Mouse (Mus musculus): ENCODE results near the gene Slf1. TPM values are rescaled to one million over a fixed set of nuclear protein-coding genes. Genes with fewer than 3 reads are reported as not detected.

Slf1 gene
- polyA plus RNA-seq, 1 experiment from 2014 or later: 69.3 TPM

- Histone ChIP-seq H3K27me3 (replicated peaks; ENCODE audit: control insufficient read depth, insufficient read depth, low read length) (no peaks in the 10 kb centered on the region), H3K27ac (ENCODE audit: low read depth, low read length) (no peak overlapping the region), H3K9ac (ENCODE audit: low read length) (no peak overlapping the region), H3K36me3 (ENCODE audit: control insufficient read depth, insufficient read depth, low read length) (0 out of 2 replicates have a peak, but pooled peaks cover 2% of the 10 kb centered on the region), H3K4me1 (ENCODE audit: control insufficient read depth, insufficient read depth, low read length) (peaks cover 7% of the 10 kb centered on the region; the same call in 1 of the 2 replicates), H3K4me3 (ENCODE audit: low read depth, low read length) (no peak overlapping the region), H3K4me2 (ENCODE audit: low read length) (no peak overlapping the region), H3K9me3 (replicated peaks; ENCODE audit: control insufficient read depth, low read length) (no peaks in the 10 kb centered on the region)
- 83% methylated on average over 1 of the region's 1 CpGs for WGBS
- ATAC-seq (no peak), DNase-seq (ENCODE audit: low spot score) (no peak)
Measured at GRCm38 (mm10) chr13:77043375-77043774, 91.9 kb downstream of the Slf1 start.

DNA sequence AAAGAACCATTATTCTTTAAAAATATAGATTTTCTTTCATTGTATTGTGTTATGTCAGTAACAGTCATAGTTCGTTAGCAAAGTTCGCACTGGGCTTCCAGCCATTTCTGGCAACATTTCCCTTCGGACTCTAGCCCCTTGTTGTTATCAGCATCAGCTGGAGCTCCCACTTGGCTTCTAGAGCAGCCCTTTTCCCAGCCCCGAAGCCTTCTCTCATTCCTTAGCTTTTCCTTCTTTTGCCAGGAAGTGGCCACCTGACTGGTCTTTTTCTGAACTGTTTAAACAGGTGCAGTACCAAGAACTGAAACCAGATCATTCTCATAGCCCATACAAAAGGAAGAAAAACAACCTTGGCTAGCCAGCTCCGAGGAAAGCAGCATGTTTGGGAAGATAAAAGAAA is 105.7 kb downstream of the Slf1 start:
- DNase-seq (ENCODE audit: low spot score) (no peak), ATAC-seq (no peak)
- Histone ChIP-seq H3K9ac (ENCODE audit: low read length) (no peak overlapping the region), H3K27me3 (replicated peaks; ENCODE audit: control insufficient read depth, insufficient read depth, low read length) (no peaks in the 10 kb centered on the region), H3K36me3 (ENCODE audit: control insufficient read depth, insufficient read depth, low read length) (no peaks in the 10 kb centered on the region), H3K27ac (ENCODE audit: low read depth, low read length) (no peak overlapping the region), H3K9me3 (replicated peaks; ENCODE audit: control insufficient read depth, low read length) (no peaks in the 10 kb centered on the region), H3K4me2 (ENCODE audit: low read length) (no peak overlapping the region), H3K4me1 (ENCODE audit: control insufficient read depth, insufficient read depth, low read length) (no peaks in the 10 kb centered on the region), H3K4me3 (ENCODE audit: low read depth, low read length) (no peak overlapping the region)
- 55% methylated on average over 5 of the region's 5 CpGs for WGBS

DNA sequence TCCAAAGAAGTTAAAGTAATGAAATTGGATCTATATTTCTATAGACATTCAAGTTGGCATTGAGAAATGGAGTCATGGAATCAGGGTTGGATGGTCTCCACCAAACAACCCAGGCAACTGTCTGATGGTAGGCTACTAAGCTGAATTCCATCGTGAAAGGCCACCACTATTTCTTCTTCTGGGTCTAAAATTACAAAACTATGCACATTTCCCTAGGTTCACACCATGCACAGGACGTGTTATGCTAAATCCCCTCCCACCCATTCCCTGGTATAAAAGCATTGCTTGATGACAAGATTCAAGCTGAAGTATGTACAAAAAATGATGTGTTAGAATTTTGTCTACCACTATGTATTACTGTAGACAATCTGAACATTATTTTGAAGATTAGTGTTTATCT is 116.4 kb downstream of the Slf1 start:
- Histone ChIP-seq H3K4me3 (ENCODE audit: low read depth, low read length) (no peak overlapping the region), H3K9ac (ENCODE audit: low read length) (no peak overlapping the region), H3K36me3 (ENCODE audit: control insufficient read depth, insufficient read depth, low read length) (no peaks in the 10 kb centered on the region), H3K9me3 (replicated peaks; ENCODE audit: control insufficient read depth, low read length) (no peaks in the 10 kb centered on the region), H3K27me3 (replicated peaks; ENCODE audit: control insufficient read depth, insufficient read depth, low read length) (no peaks in the 10 kb centered on the region), H3K27ac (ENCODE audit: low read depth, low read length) (no peak overlapping the region), H3K4me1 (ENCODE audit: control insufficient read depth, insufficient read depth, low read length) (no peaks in the 10 kb centered on the region), H3K4me2 (ENCODE audit: low read length) (no peak overlapping the region)
- DNase-seq (ENCODE audit: low spot score) (no peak), ATAC-seq (no peak)
- 89% methylated on average over 2 of the region's 2 CpGs for WGBS

DNA sequence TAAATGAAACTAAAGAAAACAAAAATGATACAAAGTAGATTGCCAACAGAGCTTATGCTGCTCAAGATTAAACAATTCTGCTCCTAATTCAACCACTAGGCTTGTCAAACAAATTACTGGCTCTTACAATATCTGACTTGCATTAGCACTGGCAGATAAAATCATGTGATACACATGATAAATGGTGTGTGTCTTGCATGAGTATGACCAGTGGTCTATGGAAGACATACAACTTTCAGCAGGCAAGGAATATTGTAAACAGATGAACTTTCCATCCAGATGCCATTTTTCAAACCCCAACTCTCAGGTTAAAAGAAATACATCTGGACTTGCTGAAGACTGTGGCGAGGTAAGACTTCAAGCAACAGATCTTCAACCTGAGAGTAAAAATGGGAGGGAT is 131.6 kb downstream of the Slf1 start:
- H3K27me3 ChIP-seq (replicated peaks; ENCODE audit: control insufficient read depth, insufficient read depth, low read length): no peaks in the 10 kb centered on the region
- H3K4me1 ChIP-seq (ENCODE audit: control insufficient read depth, insufficient read depth, low read length): no peaks in the 10 kb centered on the region
- H3K4me3 ChIP-seq (ENCODE audit: low read depth, low read length): no peak overlapping the region
- no peaks in the 10 kb centered on the region for H3K9me3 ChIP-seq (replicated peaks; ENCODE audit: control insufficient read depth, low read length)
- no peak overlapping the region for H3K27ac ChIP-seq (ENCODE audit: low read depth, low read length)
- no peak overlapping the region for H3K9ac ChIP-seq (ENCODE audit: low read length)
- H3K36me3 ChIP-seq (ENCODE audit: control insufficient read depth, insufficient read depth, low read length): no peaks in the 10 kb centered on the region
- DNase-seq (ENCODE audit: low spot score): no peak
- no peak for ATAC-seq
- no peak overlapping the region for H3K4me2 ChIP-seq (ENCODE audit: low read length)
- WGBS: 86% methylated on average over 1 of the region's 1 CpGs

DNA sequence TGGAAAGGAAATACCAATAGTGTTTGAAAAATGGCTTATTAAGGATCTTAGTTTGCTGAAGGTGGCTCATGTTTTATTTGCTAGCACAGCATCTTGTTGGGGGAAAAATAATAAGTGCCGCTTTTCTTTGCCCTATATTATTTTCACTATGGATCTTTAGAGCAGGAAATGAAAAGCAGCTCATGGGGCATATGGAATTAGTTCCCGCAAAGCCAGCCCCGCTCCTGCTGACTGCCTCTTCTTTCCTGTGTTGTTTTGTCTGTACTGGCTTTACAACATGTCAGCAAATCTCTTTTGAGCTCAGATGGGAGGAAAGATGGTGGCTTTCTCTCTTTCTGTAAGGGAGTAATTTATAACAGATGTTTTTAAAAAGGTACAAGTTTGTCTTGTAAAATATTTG is 132.6 kb downstream of the Slf1 start:
- ATAC-seq (no peak), DNase-seq (ENCODE audit: low spot score) (no peak)

More for the DNA sequence above, 132.6 kb downstream of the Slf1 start:
- H3K36me3 ChIP-seq (ENCODE audit: control insufficient read depth, insufficient read depth, low read length): no peaks in the 10 kb centered on the region
- no peaks in the 10 kb centered on the region for H3K27me3 ChIP-seq (replicated peaks; ENCODE audit: control insufficient read depth, insufficient read depth, low read length)
- H3K4me1 ChIP-seq (ENCODE audit: control insufficient read depth, insufficient read depth, low read length): no peaks in the 10 kb centered on the region
- WGBS: 78% methylated on average over 3 of the region's 3 CpGs
- H3K9me3 ChIP-seq (replicated peaks; ENCODE audit: control insufficient read depth, low read length): no peaks in the 10 kb centered on the region
- H3K27ac ChIP-seq (ENCODE audit: low read depth, low read length): no peak overlapping the region
- no peak overlapping the region for H3K4me3 ChIP-seq (ENCODE audit: low read depth, low read length)
- H3K9ac ChIP-seq (ENCODE audit: low read length): no peak overlapping the region
- H3K4me2 ChIP-seq (ENCODE audit: low read length): no peak overlapping the region

Other genes starting within 250 kb of the Slf1 start
- gene 2210408I21Rik, start 67 bp upstream of the Slf1 start, polyA plus RNA-seq (2014; fragmentation: Nextera tagmentation; extraction: Ambion mirVana): 10.9 and 11.9 TPM in 2 replicates